Mouse (Mus musculus): ENCODE data around the gene Fbxw8. TPM values are rescaled to one million over a fixed set of nuclear protein-coding genes. Genes with fewer than 3 reads are reported as not detected.

Fbxw8 gene
- polyA plus RNA-seq, 1 experiment from 2014 or later, result 35.0 TPM

- no peaks in the 10 kb centered on the region for H3K36me3 ChIP-seq (replicated peaks)
- no peak overlapping the region for H3K4me3 ChIP-seq
- 88% methylated on average over 6 of the region's 6 CpGs for WGBS
- H3K27me3 ChIP-seq (replicated peaks; ENCODE audit: low read depth, poor library complexity, severe bottlenecking), result no peaks in the 10 kb centered on the region
- DNase-seq (ENCODE audit: low spot score), result no peak
- no peaks in the 10 kb centered on the region for H3K9me3 ChIP-seq
- H3K4me1 ChIP-seq, result no peaks in the 10 kb centered on the region
- H3K27ac ChIP-seq (replicated peaks), result no peak overlapping the region
Measured at GRCm38 (mm10) chr5:118044907-118045306, 110.4 kb downstream of the Fbxw8 start.

GRCm38 (mm10) chr5:118043761-118044160 lies 111.5 kb downstream of the Fbxw8 start:
- Histone ChIP-seq H3K36me3 (replicated peaks) (no peaks in the 10 kb centered on the region), H3K4me1 (peaks cover 6% of the 10 kb centered on the region; the same call in 1 of the 2 replicates), H3K27ac (replicated peaks) (no peak overlapping the region), H3K27me3 (replicated peaks; ENCODE audit: low read depth, poor library complexity, severe bottlenecking) (peaks cover 9% of the 10 kb centered on the region), H3K4me3 (no peak overlapping the region), H3K9me3 (no peaks in the 10 kb centered on the region)
- 83% methylated on average over 4 of the region's 4 CpGs for WGBS
- no peak for DNase-seq (ENCODE audit: low spot score)

- no peaks in the 10 kb centered on the region for H3K9me3 ChIP-seq
- H3K36me3 ChIP-seq (replicated peaks), result no peaks in the 10 kb centered on the region
- H3K27ac ChIP-seq (replicated peaks), result no peak overlapping the region
- peaks cover 9% of the 10 kb centered on the region for H3K27me3 ChIP-seq (replicated peaks; ENCODE audit: low read depth, poor library complexity, severe bottlenecking)
- H3K4me1 ChIP-seq, result peaks cover 13% of the 10 kb centered on the region
- WGBS, result 95% methylated on average over 6 of the region's 6 CpGs
- no peak for DNase-seq (ENCODE audit: low spot score)
- H3K4me3 ChIP-seq, result no peak overlapping the region
Measured at GRCm38 (mm10) chr5:118042599-118042998, 112.7 kb downstream of the Fbxw8 start.

GRCm38 (mm10) chr5:118039241-118039668 lies 116.0 kb downstream of the Fbxw8 start:
- 28% methylated on average over 12 of the region's 12 CpGs for WGBS
- DNase-seq (ENCODE audit: low spot score), result no peak

GRCm38 (mm10) chr5:118037798-118038484 lies 117.3 kb downstream of the Fbxw8 start:
- WGBS, result 8% methylated on average over 10 of the region's 10 CpGs

More at GRCm38 (mm10) chr5:118039241-118039668, 116.0 kb downstream of the Fbxw8 start:
- Histone ChIP-seq H3K9me3 (peaks cover 8% of the 10 kb centered on the region; the same call in 1 of the 2 replicates), H3K27ac (replicated peaks) (no peak overlapping the region), H3K4me3 (no peak overlapping the region), H3K36me3 (replicated peaks) (no peaks in the 10 kb centered on the region), H3K27me3 (replicated peaks; ENCODE audit: low read depth, poor library complexity, severe bottlenecking) (peaks cover 23% of the 10 kb centered on the region), H3K4me1 (peaks cover 22% of the 10 kb centered on the region)

GRCm38 (mm10) chr5:118036888-118037797 lies 118.1 kb downstream of the Fbxw8 start:
- H3K4me1 ChIP-seq, result peaks cover 34% of the 10 kb centered on the region
- peak overlapping the region; percentile 41 for H3K4me3 ChIP-seq
- no peak for DNase-seq (ENCODE audit: low spot score)
- peaks cover 23% of the 10 kb centered on the region for H3K27me3 ChIP-seq (replicated peaks; ENCODE audit: low read depth, poor library complexity, severe bottlenecking)
- 39% methylated on average over 25 of the region's 25 CpGs for WGBS
- peaks cover 8% of the 10 kb centered on the region; the same call in 1 of the 2 replicates for H3K9me3 ChIP-seq
- no peaks in the 10 kb centered on the region for H3K36me3 ChIP-seq (replicated peaks)
- H3K27ac ChIP-seq (replicated peaks), result peak overlapping the region; percentile 65

More at GRCm38 (mm10) chr5:118037798-118038484, 117.3 kb downstream of the Fbxw8 start:
- Histone ChIP-seq H3K36me3 (replicated peaks) (no peaks in the 10 kb centered on the region), H3K27me3 (replicated peaks; ENCODE audit: low read depth, poor library complexity, severe bottlenecking) (peaks cover 23% of the 10 kb centered on the region), H3K27ac (replicated peaks) (peak overlapping the region; percentile 52; the same call in 1 of the 2 replicates), H3K9me3 (peaks cover 8% of the 10 kb centered on the region; the same call in 1 of the 2 replicates), H3K4me3 (peak overlapping the region; percentile 41), H3K4me1 (peaks cover 33% of the 10 kb centered on the region)
- DNase-seq (ENCODE audit: low spot score), result peak; percentile 68

- H3K4me1 ChIP-seq, result peaks cover 41% of the 10 kb centered on the region
- 67% methylated on average over 3 of the region's 3 CpGs for WGBS
- no peaks in the 10 kb centered on the region for H3K36me3 ChIP-seq (replicated peaks)
- H3K27ac ChIP-seq (replicated peaks), result no peak overlapping the region
- no peak for DNase-seq (ENCODE audit: low spot score)
- peaks cover 8% of the 10 kb centered on the region; the same call in 1 of the 2 replicates for H3K9me3 ChIP-seq
- no peak overlapping the region for H3K4me3 ChIP-seq
- peaks cover 34% of the 10 kb centered on the region for H3K27me3 ChIP-seq (replicated peaks; ENCODE audit: low read depth, poor library complexity, severe bottlenecking)
Measured at GRCm38 (mm10) chr5:118035786-118036185, 119.5 kb downstream of the Fbxw8 start.

GRCm38 (mm10) chr5:118034632-118035031 lies 120.6 kb downstream of the Fbxw8 start:
- DNase-seq (ENCODE audit: low spot score), result no peak

GRCm38 (mm10) chr5:118033740-118034139 lies 121.5 kb downstream of the Fbxw8 start:
- no peaks in the 10 kb centered on the region for H3K36me3 ChIP-seq (replicated peaks)

More at GRCm38 (mm10) chr5:118034632-118035031, 120.6 kb downstream of the Fbxw8 start:
- WGBS, result 89% methylated on average over 1 of the region's 1 CpGs
- Histone ChIP-seq H3K4me1 (peaks cover 42% of the 10 kb centered on the region), H3K27me3 (replicated peaks; ENCODE audit: low read depth, poor library complexity, severe bottlenecking) (peaks cover 45% of the 10 kb centered on the region), H3K27ac (replicated peaks) (no peak overlapping the region), H3K36me3 (replicated peaks) (no peaks in the 10 kb centered on the region), H3K9me3 (peaks cover 8% of the 10 kb centered on the region; the same call in 1 of the 2 replicates), H3K4me3 (no peak overlapping the region)

GRCm38 (mm10) chr5:118033328-118033727 lies 121.9 kb downstream of the Fbxw8 start:
- no peak overlapping the region for H3K4me3 ChIP-seq
- H3K4me1 ChIP-seq, result peaks cover 49% of the 10 kb centered on the region
- no peaks in the 10 kb centered on the region for H3K36me3 ChIP-seq (replicated peaks)
- H3K9me3 ChIP-seq, result peaks cover 8% of the 10 kb centered on the region; the same call in 1 of the 2 replicates
- H3K27ac ChIP-seq (replicated peaks), result no peak overlapping the region
- peaks cover 49% of the 10 kb centered on the region for H3K27me3 ChIP-seq (replicated peaks; ENCODE audit: low read depth, poor library complexity, severe bottlenecking)
- WGBS, result 60% methylated on average over 4 of the region's 4 CpGs
- no peak for DNase-seq (ENCODE audit: low spot score)

More at GRCm38 (mm10) chr5:118033740-118034139, 121.5 kb downstream of the Fbxw8 start:
- 70% methylated on average over 6 of the region's 6 CpGs for WGBS
- Histone ChIP-seq H3K27ac (replicated peaks) (no peak overlapping the region), H3K27me3 (replicated peaks; ENCODE audit: low read depth, poor library complexity, severe bottlenecking) (peaks cover 45% of the 10 kb centered on the region), H3K9me3 (peaks cover 8% of the 10 kb centered on the region; the same call in 1 of the 2 replicates), H3K4me1 (peaks cover 45% of the 10 kb centered on the region), H3K4me3 (no peak overlapping the region)
- no peak for DNase-seq (ENCODE audit: low spot score)

- Histone ChIP-seq H3K4me1 (peaks cover 52% of the 10 kb centered on the region), H3K9me3 (peaks cover 8% of the 10 kb centered on the region; the same call in 1 of the 2 replicates), H3K4me3 (no peak overlapping the region), H3K27ac (replicated peaks) (no peak overlapping the region), H3K27me3 (replicated peaks; ENCODE audit: low read depth, poor library complexity, severe bottlenecking) (peaks cover 58% of the 10 kb centered on the region), H3K36me3 (replicated peaks) (no peaks in the 10 kb centered on the region)
- no peak for DNase-seq (ENCODE audit: low spot score)
- WGBS, result 41% methylated on average over 4 of the region's 4 CpGs
Measured at GRCm38 (mm10) chr5:118031508-118031907, 123.8 kb downstream of the Fbxw8 start.

GRCm38 (mm10) chr5:118031059-118031458 lies 124.2 kb downstream of the Fbxw8 start:
- H3K4me1 ChIP-seq, result peaks cover 56% of the 10 kb centered on the region
- no peak overlapping the region for H3K4me3 ChIP-seq
- DNase-seq (ENCODE audit: low spot score), result no peak
- WGBS, result 50% methylated on average over 5 of the region's 5 CpGs
- H3K27me3 ChIP-seq (replicated peaks; ENCODE audit: low read depth, poor library complexity, severe bottlenecking), result peaks cover 58% of the 10 kb centered on the region
- H3K36me3 ChIP-seq (replicated peaks), result no peaks in the 10 kb centered on the region
- no peak overlapping the region for H3K27ac ChIP-seq (replicated peaks)
- peaks cover 8% of the 10 kb centered on the region; the same call in 1 of the 2 replicates for H3K9me3 ChIP-seq

Measured in embryonic facial prominence, embryonic 10.5 days (tissue).